Mouse (Mus musculus) midbrain, embryonic 14.5 days (tissue): ENCODE results near the gene 4921524J17Rik. TPM values are rescaled to one million over a fixed set of nuclear protein-coding genes. Genes with fewer than 3 reads are reported as not detected.

Experiments used
- ATAC-seq: fragments of 200-750 bp; cut with Nextera tagmentation; 2 replicates; pipeline ENCODE4 v1.8.0; 2017; ENCODE audit warnings: moderate number of reproducible peaks, moderate library complexity; ENCODE audit not compliant: low FRiP score, low TSS enrichment
- DNase-seq: peaks from one replicate; pipeline ENCODE4 v3.0.0-alpha.2; 2015
- H3K27ac ChIP-seq: fragments of 300-500 bp; sonication (generic); replicated peaks from 2 replicates; pipeline ENCODE4 v1.5.1; 2014; ENCODE audit warnings: mild to moderate bottlenecking, low read depth, low read length, moderate library complexity
- H3K27me3 ChIP-seq: fragments of 300-500 bp; sonication (generic); 2 replicates; pipeline ENCODE4 v1.6.1; 2014; ENCODE audit warnings: low read length, control low read depth, mixed read lengths; ENCODE audit not compliant: control insufficient read depth, insufficient read depth
- H3K36me3 ChIP-seq: fragments of 300-500 bp; sonication (generic); 2 replicates; pipeline ENCODE4 v1.6.1; 2014; ENCODE audit warnings: low read length, control low read depth; ENCODE audit not compliant: control insufficient read depth, insufficient read depth
- H3K4me1 ChIP-seq: fragments of 300-500 bp; sonication (generic); 2 replicates; pipeline ENCODE4 v1.6.1; 2014; ENCODE audit warnings: mild to moderate bottlenecking, antibody characterized with exemption, low read length, control low read depth; ENCODE audit not compliant: control insufficient read depth, insufficient read depth
- H3K4me2 ChIP-seq: fragments of 300-500 bp; sonication (generic); 2 replicates; pipeline ENCODE4 v1.6.1; 2014; ENCODE audit warnings: mild to moderate bottlenecking, low read length, moderate library complexity
- H3K4me3 ChIP-seq: fragments of 300-500 bp; sonication (generic); replicated peaks from 2 replicates; pipeline ENCODE4 v1.5.1; 2014; ENCODE audit warnings: low read depth, low read length
- H3K9ac ChIP-seq: fragments of 300-500 bp; sonication (generic); replicated peaks from 2 replicates; pipeline ENCODE4 v1.6.1; 2014; ENCODE audit warnings: mild to moderate bottlenecking, low read length, moderate library complexity
- H3K9me3 ChIP-seq: fragments of 300-500 bp; sonication (generic); 2 replicates; pipeline ENCODE4 v1.6.1; 2016; ENCODE audit warnings: low read length, control low read depth, mixed read lengths; ENCODE audit not compliant: control insufficient read depth
- WGBS: fragments of 180-500 bp; shearing (Covaris S2); extraction: QIAGEN DNeasy Blood & Tissue Kit; methylation state at CpG from one replicate; pipeline ENCODE4 v1.1.7; 2014; 5-methylcytosine and 5-hydroxymethylcytosine counted together
- polyA plus RNA-seq: library from polyadenylated mRNA; unstranded; fragments of >200 nt; fragmentation: Nextera tagmentation; extraction: Ambion mirVana; gene quantifications from 2 replicates; pipeline ENCODE4 v1.2.1, GENCODE M21; 2014

4921524J17Rik gene
- polyA plus RNA-seq, 1 experiment from 2014 or later = 40.9 TPM

GRCm38 (mm10) chr8:85381926-85382325 is 50.7 kb downstream of the 4921524J17Rik start:
- H3K9ac ChIP-seq = no peak overlapping the region
- H3K4me3 ChIP-seq = no peak overlapping the region
- 79% methylated on average over 4 of the region's 4 CpGs for WGBS
- no peaks in the 10 kb centered on the region for H3K4me1 ChIP-seq
- H3K36me3 ChIP-seq = no peaks in the 10 kb centered on the region
- no peak overlapping the region for H3K4me2 ChIP-seq
- no peak for ATAC-seq
- no peaks in the 10 kb centered on the region for H3K9me3 ChIP-seq
- no peak for DNase-seq
- no peaks in the 10 kb centered on the region for H3K27me3 ChIP-seq
- no peak overlapping the region for H3K27ac ChIP-seq

DNA sequence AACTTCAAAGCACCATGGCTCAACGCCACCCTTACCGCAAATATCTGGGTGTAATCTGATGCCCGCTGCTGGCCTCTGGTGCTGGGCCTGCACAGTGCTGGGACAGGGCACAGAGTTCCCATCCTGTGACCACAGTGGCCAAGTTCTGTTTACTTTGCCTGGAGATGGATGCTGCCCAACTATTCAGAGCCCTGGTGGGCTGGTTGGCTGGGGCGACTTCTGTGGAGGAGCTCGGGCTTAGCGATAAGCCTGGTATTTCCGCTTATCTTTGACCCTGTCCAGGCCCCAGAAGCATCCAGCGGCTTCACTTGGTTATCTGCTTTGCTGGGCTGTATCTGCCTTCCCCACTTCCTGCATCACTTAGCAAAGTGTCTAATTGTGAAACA is 51.8 kb downstream of the 4921524J17Rik start:
- Histone ChIP-seq H3K27ac (no peak overlapping the region), H3K27me3 (no peaks in the 10 kb centered on the region), H3K36me3 (no peaks in the 10 kb centered on the region), H3K4me1 (no peaks in the 10 kb centered on the region), H3K4me3 (no peak overlapping the region), H3K9ac (no peak overlapping the region), H3K4me2 (no peak overlapping the region), H3K9me3 (no peaks in the 10 kb centered on the region)
- DNase-seq (no peak), ATAC-seq (no peak)
- WGBS = 85% methylated on average over 8 of the region's 8 CpGs

DNA sequence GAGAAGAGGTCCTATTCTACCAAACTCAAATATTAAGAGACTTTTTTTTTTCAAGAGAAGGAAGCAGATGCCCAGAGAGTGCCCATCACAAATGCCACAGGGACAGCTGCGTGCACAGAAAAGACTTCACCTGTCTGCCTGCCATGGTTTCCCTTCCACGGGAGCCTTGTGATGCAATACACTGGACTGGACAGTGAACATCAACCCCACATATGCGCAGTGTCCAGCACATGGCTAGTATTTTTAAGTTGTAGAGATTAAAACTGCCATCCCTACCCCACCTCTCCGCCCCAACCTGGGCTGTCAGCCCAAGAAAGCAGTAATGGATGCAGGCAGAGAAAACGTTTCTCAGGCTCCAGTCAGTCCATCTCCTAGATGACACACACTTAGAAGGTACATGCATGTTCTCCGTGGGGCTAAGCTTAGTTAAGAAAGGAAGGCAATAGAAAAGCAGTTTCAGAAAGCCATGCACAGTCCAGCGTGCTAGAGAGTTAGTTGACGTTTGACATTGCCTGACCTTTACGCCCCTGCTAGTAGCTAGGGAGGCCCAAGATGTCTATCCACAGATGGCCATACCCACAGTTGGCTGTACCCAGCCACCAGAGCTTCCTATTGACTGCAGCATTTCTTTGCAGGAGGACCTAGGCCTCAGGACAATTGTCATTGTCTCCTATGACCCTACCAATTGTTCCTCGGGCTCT is 52.4 kb downstream of the 4921524J17Rik start:
- DNase-seq (no peak), ATAC-seq (no peak)
- no peaks in the 10 kb centered on the region for H3K27me3 ChIP-seq
- no peaks in the 10 kb centered on the region for H3K36me3 ChIP-seq
- no peak overlapping the region for H3K4me3 ChIP-seq
- no peaks in the 10 kb centered on the region for H3K9me3 ChIP-seq
- no peak overlapping the region for H3K4me2 ChIP-seq
- H3K4me1 ChIP-seq = no peaks in the 10 kb centered on the region
- no peak overlapping the region for H3K27ac ChIP-seq
- no peak overlapping the region for H3K9ac ChIP-seq
- 84% methylated on average over 10 of the region's 10 CpGs for WGBS

- DNase-seq (no peak), ATAC-seq (no peak)
- no peaks in the 10 kb centered on the region for H3K27me3 ChIP-seq
- H3K4me2 ChIP-seq = no peak overlapping the region
- no peaks in the 10 kb centered on the region for H3K36me3 ChIP-seq
- no peak overlapping the region for H3K9ac ChIP-seq
- no peak overlapping the region for H3K27ac ChIP-seq
- H3K4me1 ChIP-seq = no peaks in the 10 kb centered on the region
- H3K4me3 ChIP-seq = no peak overlapping the region
- 48% methylated on average over 2 of the region's 2 CpGs for WGBS
- no peaks in the 10 kb centered on the region for H3K9me3 ChIP-seq
These were observed 53.4 kb downstream of the 4921524J17Rik start for GRCm38 (mm10) chr8:85379142-85379781.

- no peaks in the 10 kb centered on the region for H3K36me3 ChIP-seq
- no peaks in the 10 kb centered on the region for H3K27me3 ChIP-seq
- no peak overlapping the region for H3K9ac ChIP-seq
- no peak overlapping the region for H3K27ac ChIP-seq
- no peaks in the 10 kb centered on the region for H3K9me3 ChIP-seq
- DNase-seq = no peak
- no peak for ATAC-seq
- H3K4me1 ChIP-seq = no peaks in the 10 kb centered on the region
- no peak overlapping the region for H3K4me2 ChIP-seq
- H3K4me3 ChIP-seq = no peak overlapping the region
- WGBS = 64% methylated on average over 3 of the region's 3 CpGs
These were observed 56.1 kb downstream of the 4921524J17Rik start for GRCm38 (mm10) chr8:85376516-85376915.

GRCm38 (mm10) chr8:85374286-85374685 is 58.3 kb downstream of the 4921524J17Rik start:
- no peaks in the 10 kb centered on the region for H3K36me3 ChIP-seq
- H3K4me3 ChIP-seq = no peak overlapping the region
- no peaks in the 10 kb centered on the region for H3K27me3 ChIP-seq
- no peaks in the 10 kb centered on the region for H3K4me1 ChIP-seq
- DNase-seq (no peak), ATAC-seq (no peak)
- H3K9me3 ChIP-seq = no peaks in the 10 kb centered on the region
- no peak overlapping the region for H3K9ac ChIP-seq
- H3K4me2 ChIP-seq = no peak overlapping the region
- WGBS = 71% methylated on average over 4 of the region's 4 CpGs
- H3K27ac ChIP-seq = no peak overlapping the region

DNA sequence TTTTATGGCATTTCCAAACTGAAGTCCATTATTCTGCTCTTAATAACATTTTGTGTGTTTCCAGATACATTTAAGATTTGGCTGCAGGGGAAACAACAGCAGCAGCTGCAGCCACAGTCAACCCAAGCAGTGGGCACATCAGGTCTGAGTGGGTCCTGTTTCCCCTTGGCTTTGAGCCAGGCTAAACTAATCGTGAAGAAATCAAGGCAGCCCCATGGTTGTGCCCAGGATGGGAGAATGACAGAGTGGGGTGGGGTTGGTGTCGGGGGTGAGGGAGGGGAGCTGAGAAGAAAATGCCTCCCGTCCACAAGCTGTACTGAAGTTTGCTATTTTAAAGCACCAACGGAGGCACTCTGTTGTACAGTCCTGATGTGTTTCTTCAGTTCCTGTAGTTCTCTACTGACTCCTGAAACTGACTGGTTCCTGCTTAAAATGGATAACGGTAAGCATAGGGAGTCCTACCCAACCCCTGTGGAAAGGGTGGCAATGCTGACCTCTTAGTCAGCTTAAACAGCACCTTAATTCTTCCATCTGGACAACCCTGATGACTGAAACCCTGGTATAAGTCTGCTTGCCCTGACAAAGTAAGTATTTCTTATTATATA is 59.1 kb downstream of the 4921524J17Rik start:
- Histone ChIP-seq H3K27ac (no peak overlapping the region), H3K4me2 (no peak overlapping the region), H3K36me3 (no peaks in the 10 kb centered on the region), H3K4me1 (no peaks in the 10 kb centered on the region), H3K9me3 (no peaks in the 10 kb centered on the region), H3K4me3 (no peak overlapping the region), H3K9ac (no peak overlapping the region), H3K27me3 (no peaks in the 10 kb centered on the region)
- WGBS = 78% methylated on average over 5 of the region's 5 CpGs
- ATAC-seq (no peak), DNase-seq (no peak)

DNA sequence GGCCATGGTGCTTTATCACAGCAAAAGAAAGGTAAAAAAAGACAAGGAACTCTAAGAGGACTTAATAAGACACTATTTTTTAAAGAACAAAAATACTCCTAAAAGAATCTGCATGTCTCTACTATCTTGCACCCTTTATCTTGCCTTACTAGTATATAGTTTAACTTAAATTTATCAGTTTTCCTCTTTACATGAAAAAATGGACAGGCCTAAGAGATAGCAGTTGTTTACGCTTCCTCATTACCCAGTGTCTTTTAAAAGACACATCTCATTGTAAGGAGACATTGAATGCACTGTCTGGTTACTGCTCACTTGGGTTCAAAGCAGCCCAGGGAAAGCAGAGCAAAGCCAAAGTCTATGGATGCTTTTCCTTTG is 60.2 kb downstream of the 4921524J17Rik start:
- no peaks in the 10 kb centered on the region for H3K4me1 ChIP-seq
- no peak overlapping the region for H3K4me3 ChIP-seq
- ATAC-seq = no peak
- 93% methylated on average over 1 of the region's 1 CpGs for WGBS
- H3K4me2 ChIP-seq = no peak overlapping the region
- no peaks in the 10 kb centered on the region for H3K36me3 ChIP-seq
- no peaks in the 10 kb centered on the region for H3K27me3 ChIP-seq
- no peak for DNase-seq
- H3K27ac ChIP-seq = no peak overlapping the region
- H3K9me3 ChIP-seq = no peaks in the 10 kb centered on the region
- H3K9ac ChIP-seq = no peak overlapping the region
